In the genomic region with DNA sequence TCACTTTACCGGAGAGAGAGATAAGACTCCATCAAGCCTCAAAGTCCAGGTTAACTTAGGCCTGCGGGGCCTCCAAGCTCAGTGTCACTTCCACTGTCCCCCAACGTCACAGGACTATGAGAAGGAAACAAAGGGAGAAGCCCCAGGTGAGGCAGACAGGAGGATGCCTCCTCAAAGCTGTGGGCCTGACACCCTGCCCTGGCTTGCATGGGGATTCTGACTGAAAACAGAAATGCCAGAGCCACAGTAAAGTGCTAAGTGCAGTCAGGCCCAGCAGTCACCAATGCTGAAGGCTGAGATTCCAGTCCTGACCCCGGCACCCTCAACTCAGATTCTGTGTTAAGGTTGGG, we compare ENCODE assay signal across 11 mouse cellular contexts. TPM values are rescaled to one million over a fixed set of nuclear protein-coding genes. Genes with fewer than 3 reads are reported as not detected.
DNase-seq lines count a peak whose midpoint lies in the region; ATAC-seq and TF ChIP-seq lines count a peak whose summit lies in the region.
"Had no signal": no experiment of that assay in that cellular context is flagged by ENCODE, and none has a peak within 500 bp of the region (broad histone marks: within the 10 kb centered on the region; RNA-seq: fewer than 3 reads in every experiment).

No protein-coding gene starts in this region.

- no peak for DNase-seq in forebrain, postnatal 0 days
- DNase-seq in liver, adult 2 months (ENCODE audit: extremely low read depth, low read depth, low spot score) = no peak
- no peak for DNase-seq in liver
- DNase-seq in liver, embryonic 13.5 days = no peak
- no peak for DNase-seq in urinary bladder, postnatal 14 days (ENCODE audit: low spot score)
- DNase-seq in ovary, postnatal 14 days (ENCODE audit: low spot score) = no peak
- DNase-seq: adrenal gland, adult 8-10 months; B cell, adult 2 months; retina, postnatal 1 day had no signal

- H3K4me3 ChIP-seq in forebrain, embryonic 15.5 days = no peak overlapping the region
- no peak overlapping the region for H3K4me3 ChIP-seq in forebrain, postnatal 0 days (ENCODE audit: low read depth, low read length)
- no peak overlapping the region for H3K4me3 ChIP-seq in liver, adult 2 months (ENCODE audit: insufficient read depth, low read depth, low read length)
- no peak overlapping the region for H3K4me3 ChIP-seq in cortical plate, adult 2 months (ENCODE audit: insufficient read depth, low read length)
- no peak overlapping the region for H3K4me3 ChIP-seq in liver, embryonic 13.5 days (replicated peaks)

- H3K4me2 ChIP-seq in forebrain, embryonic 15.5 days (replicated peaks) = no peak overlapping the region
- no peak overlapping the region for H3K4me2 ChIP-seq in forebrain, postnatal 0 days (ENCODE audit: low read depth)
- 0 out of 2 replicates have a peak overlapping the region, but pooled peaks have one; percentile 13 for H3K4me2 ChIP-seq in liver, embryonic 13.5 days

- peaks cover 65% of the 10 kb centered on the region; the same call in 1 of the 2 replicates for H3K79me2 ChIP-seq in liver, adult 2 months (ENCODE audit: control insufficient read depth, insufficient read depth, low read length)

- TF ChIP-seq CTCF in forebrain, postnatal 0 days (IDR thresholded peaks at IDR 0.05; ENCODE audit: low read depth) = no peak
- TF ChIP-seq CTCF in liver, adult 2 months (IDR thresholded peaks at IDR 0.05; ENCODE audit: low read depth, low read length) = no peak
- no peak for TF ChIP-seq CTCF in cortical plate, adult 2 months (IDR thresholded peaks at IDR 0.05; ENCODE audit: extremely low read depth, insufficient read depth, low read length)

- H3K27me3 ChIP-seq in forebrain, embryonic 15.5 days = no peaks in the 10 kb centered on the region
- H3K27me3 ChIP-seq in forebrain, postnatal 0 days (ENCODE audit: insufficient read depth, low read length) = no peaks in the 10 kb centered on the region
- H3K27me3 ChIP-seq in liver, adult 2 months (ENCODE audit: control insufficient read depth, insufficient read depth, low read length) = no peaks in the 10 kb centered on the region
- no peaks in the 10 kb centered on the region for H3K27me3 ChIP-seq in liver, embryonic 13.5 days

- peaks cover 46% of the 10 kb centered on the region for H3K4me1 ChIP-seq in forebrain, embryonic 15.5 days
- 0 out of 2 replicates have a peak, but pooled peaks cover 7% of the 10 kb centered on the region for H3K4me1 ChIP-seq in forebrain, postnatal 0 days (ENCODE audit: insufficient read depth)
- H3K4me1 ChIP-seq in liver, adult 2 months (ENCODE audit: control insufficient read depth, insufficient read depth, low read length) = peaks cover 54% of the 10 kb centered on the region
- H3K4me1 ChIP-seq in cortical plate, adult 2 months (ENCODE audit: control insufficient read depth, insufficient read depth, low read length) = peaks cover 19% of the 10 kb centered on the region
- peaks cover 84% of the 10 kb centered on the region for H3K4me1 ChIP-seq in liver, embryonic 13.5 days (replicated peaks)

- no peak overlapping the region for H3K9ac ChIP-seq in forebrain, embryonic 15.5 days (replicated peaks)
- no peak overlapping the region for H3K9ac ChIP-seq in forebrain, postnatal 0 days
- no peak overlapping the region for H3K9ac ChIP-seq in liver, adult 2 months (ENCODE audit: low read depth, low read length)
- H3K9ac ChIP-seq in liver, embryonic 13.5 days = peak overlapping the region; percentile 18; the same call in 1 of the 2 replicates

- H3K36me3 ChIP-seq in forebrain, embryonic 15.5 days = peaks cover 6% of the 10 kb centered on the region; the same call in 1 of the 2 replicates
- peaks cover 9% of the 10 kb centered on the region; the same call in 1 of the 2 replicates for H3K36me3 ChIP-seq in forebrain, postnatal 0 days (ENCODE audit: insufficient read depth)
- peaks cover 12% of the 10 kb centered on the region; the same call in 1 of the 2 replicates for H3K36me3 ChIP-seq in liver, adult 2 months (ENCODE audit: control insufficient read depth, insufficient read depth, low read length)
- peaks cover 25% of the 10 kb centered on the region for H3K36me3 ChIP-seq in liver, embryonic 13.5 days

- ATAC-seq in forebrain, embryonic 15.5 days (replicated peaks) = no peak
- no peak for ATAC-seq in forebrain, postnatal 0 days
- no peak for ATAC-seq in liver, embryonic 13.5 days (ENCODE audit: low read depth)

- TF ChIP-seq POLR2A in liver, adult 2 months (IDR thresholded peaks at IDR 0.05; ENCODE audit: extremely low read depth, insufficient read depth, low read length) = no peak
- no peak for TF ChIP-seq POLR2A in cortical plate, adult 2 months (IDR thresholded peaks at IDR 0.05; ENCODE audit: extremely low read depth, insufficient read depth, low read length)

- H3K9me3 ChIP-seq in forebrain, embryonic 15.5 days = no peaks in the 10 kb centered on the region
- no peaks in the 10 kb centered on the region for H3K9me3 ChIP-seq in forebrain, postnatal 0 days (ENCODE audit: low read length)
- H3K9me3 ChIP-seq in liver, embryonic 13.5 days (replicated peaks) = no peaks in the 10 kb centered on the region

- 86% methylated on average over 4 of the region's 4 CpGs for WGBS in forebrain, embryonic 15.5 days
- WGBS in forebrain, postnatal 0 days = 81% methylated on average over 4 of the region's 4 CpGs
- WGBS in liver, adult 2 months = 36% methylated on average over 4 of the region's 4 CpGs
- 49% methylated on average over 4 of the region's 4 CpGs for WGBS in liver, embryonic 13.5 days (ENCODE audit: insufficient replicate concordance)

- peak overlapping the region; percentile 52; the same call in 1 of the 2 replicates for H3K27ac ChIP-seq in forebrain, embryonic 15.5 days (replicated peaks)
- no peak overlapping the region for H3K27ac ChIP-seq in forebrain, postnatal 0 days (ENCODE audit: low read depth, low read length)
- H3K27ac ChIP-seq in liver, adult 2 months (replicated peaks; ENCODE audit: insufficient read depth, low read depth, low read length) = peak overlapping the region; percentile 45
- peak overlapping the region; percentile 68 for H3K27ac ChIP-seq in cortical plate, adult 2 months (ENCODE audit: insufficient read depth, low read length)
- peak overlapping the region; percentile 56 for H3K27ac ChIP-seq in liver, embryonic 13.5 days

RNA-seq across cellular contexts. Expression of a gene that starts 25.4 kb away (rescaled TPM):
- 12.3 and 12.4 TPM in 2 replicates for polyA plus RNA-seq in forebrain, embryonic 15.5 days (2015; fragmentation: Nextera tagmentation; extraction: Ambion mirVana)
- total RNA-seq in forebrain, postnatal 0 days (2014; rRNA removed) = 26.4 and 35.2 TPM in 2 replicates
- polyA plus RNA-seq in forebrain, postnatal 0 days (2015; fragmentation: Nextera tagmentation; extraction: Ambion mirVana) = 5.8 and 7.2 TPM in 2 replicates
- total RNA-seq in liver, adult 2 months (2014; rRNA removed) = 54.4 and 69.5 TPM in 2 replicates
- polyA plus RNA-seq in liver, adult 2 months (2012; rRNA removed) = 22.5 and 24.1 TPM in 2 replicates
- polyA plus RNA-seq in cortical plate, adult 2 months (2012; rRNA removed) = 32.6 and 34.2 TPM in 2 replicates
- polyA plus RNA-seq in liver, embryonic 13.5 days (2015; fragmentation: Nextera tagmentation; extraction: Ambion mirVana) = 18.3 and 22.2 TPM in 2 replicates

RNA-seq across cellular contexts. Expression of a gene that starts 59.8 kb away (rescaled TPM):
- polyA plus RNA-seq in forebrain, embryonic 15.5 days (2015; fragmentation: Nextera tagmentation; extraction: Ambion mirVana) = 0.20 TPM in 1 of 2 replicates, not detected in the other
- total RNA-seq in forebrain, postnatal 0 days (2014; rRNA removed) = 0.08 and 2.0 TPM in 2 replicates
- 0.36 and 0.44 TPM in 2 replicates for polyA plus RNA-seq in forebrain, postnatal 0 days (2015; fragmentation: Nextera tagmentation; extraction: Ambion mirVana)
- total RNA-seq in liver, adult 2 months (2014; rRNA removed) = 0.09 TPM in 1 of 2 replicates, not detected in the other
- not detected in 2 replicates for polyA plus RNA-seq in liver, adult 2 months (2012; rRNA removed)
- 4.8 and 6.2 TPM in 2 replicates for polyA plus RNA-seq in cortical plate, adult 2 months (2012; rRNA removed)
- 29.8 and 34.9 TPM in 2 replicates for polyA plus RNA-seq in liver, embryonic 13.5 days (2015; fragmentation: Nextera tagmentation; extraction: Ambion mirVana)
